Mouse (Mus musculus): ENCODE data around the gene Cnpy3.
"Not testable (repeated sequence)": the region's sequence is repeated elsewhere in the genome, so short reads cannot be mapped to it uniquely, and the experiment has no call there.

The Cnpy3 gene

GRCm38 (mm10) chr17:46751794-46752556 is at the start of gene Cnpy3:
Gene Cnpy3 (minus strand): TSS chr17:46752214.
- H3K4me3 ChIP-seq (replicated peaks; ENCODE audit: low read length), result peak within 1 kb of the TSS; percentile 91
- TF ChIP-seq POU5F1 (IDR thresholded peaks at IDR 0.05; ENCODE audit: borderline replicate concordance, low read length) (no peak), NANOG (IDR thresholded peaks at IDR 0.05; ENCODE audit: borderline replicate concordance, low read length) (no peak), CTCF (conservative IDR thresholded peaks at IDR 0.05; ENCODE audit: low read length) (no peak)
- H3K36me3 ChIP-seq (ENCODE audit: insufficient read depth, low read length), result peaks cover 29% of the 10 kb centered on the region
- peaks cover 55% of the 10 kb centered on the region for H3K4me1 ChIP-seq (replicated peaks; ENCODE audit: low read depth, low read length)
- H3K9me3 ChIP-seq (ENCODE audit: low read length), result no peaks in the 10 kb centered on the region
- 0 out of 2 replicates have a peak, but pooled peaks cover 6% of the 10 kb centered on the region for H3K27me3 ChIP-seq (ENCODE audit: insufficient read depth, low read length)

GRCm38 (mm10) chr17:46801761-46802160 is 49.7 kb upstream of the Cnpy3 start:
- peaks cover 94% of the 10 kb centered on the region for H3K4me1 ChIP-seq (replicated peaks; ENCODE audit: low read depth, low read length)
- no peaks in the 10 kb centered on the region for H3K27me3 ChIP-seq (ENCODE audit: insufficient read depth, low read length)
- TF ChIP-seq POU5F1 (IDR thresholded peaks at IDR 0.05; ENCODE audit: borderline replicate concordance, low read length) (no peak), NANOG (IDR thresholded peaks at IDR 0.05; ENCODE audit: borderline replicate concordance, low read length) (no peak), CTCF (conservative IDR thresholded peaks at IDR 0.05; ENCODE audit: low read length) (no peak)
- peak overlapping the region; percentile 84 for H3K4me3 ChIP-seq (replicated peaks; ENCODE audit: low read length)
- no peaks in the 10 kb centered on the region for H3K9me3 ChIP-seq (ENCODE audit: low read length)
- H3K36me3 ChIP-seq (ENCODE audit: insufficient read depth, low read length), result peaks cover 93% of the 10 kb centered on the region

- no peaks in the 10 kb centered on the region for H3K27me3 ChIP-seq (ENCODE audit: insufficient read depth, low read length)
- H3K4me1 ChIP-seq (replicated peaks; ENCODE audit: low read depth, low read length), result peaks cover 93% of the 10 kb centered on the region
- no peaks in the 10 kb centered on the region for H3K9me3 ChIP-seq (ENCODE audit: low read length)
- peaks cover 74% of the 10 kb centered on the region for H3K36me3 ChIP-seq (ENCODE audit: insufficient read depth, low read length)
- peak overlapping the region; percentile 84 for H3K4me3 ChIP-seq (replicated peaks; ENCODE audit: low read length)
- TF ChIP-seq POU5F1 (IDR thresholded peaks at IDR 0.05; ENCODE audit: borderline replicate concordance, low read length) (no peak), NANOG (IDR thresholded peaks at IDR 0.05; ENCODE audit: borderline replicate concordance, low read length) (no peak; the same call in 1 of the 2 replicates), CTCF (conservative IDR thresholded peaks at IDR 0.05; ENCODE audit: low read length) (no peak)
These were observed 47.7 kb upstream of the Cnpy3 start for GRCm38 (mm10) chr17:46799680-46800079.

GRCm38 (mm10) chr17:46797386-46797785 is 45.4 kb upstream of the Cnpy3 start:
- TF ChIP-seq POU5F1 (IDR thresholded peaks at IDR 0.05; ENCODE audit: borderline replicate concordance, low read length) (no peak), NANOG (IDR thresholded peaks at IDR 0.05; ENCODE audit: borderline replicate concordance, low read length) (no peak), CTCF (conservative IDR thresholded peaks at IDR 0.05; ENCODE audit: low read length) (no peak)
- H3K27me3 ChIP-seq (ENCODE audit: insufficient read depth, low read length), result no peaks in the 10 kb centered on the region
- H3K9me3 ChIP-seq (ENCODE audit: low read length), result no peaks in the 10 kb centered on the region
- peaks cover 52% of the 10 kb centered on the region for H3K36me3 ChIP-seq (ENCODE audit: insufficient read depth, low read length)
- peak overlapping the region; percentile 18 for H3K4me3 ChIP-seq (replicated peaks; ENCODE audit: low read length)
- peaks cover 94% of the 10 kb centered on the region for H3K4me1 ChIP-seq (replicated peaks; ENCODE audit: low read depth, low read length)

GRCm38 (mm10) chr17:46796743-46797142 is 44.7 kb upstream of the Cnpy3 start:
- TF ChIP-seq POU5F1 (IDR thresholded peaks at IDR 0.05; ENCODE audit: borderline replicate concordance, low read length), result no peak
- no peak for TF ChIP-seq CTCF (conservative IDR thresholded peaks at IDR 0.05; ENCODE audit: low read length)
- TF ChIP-seq NANOG (IDR thresholded peaks at IDR 0.05; ENCODE audit: borderline replicate concordance, low read length), result no peak
- Histone ChIP-seq H3K36me3 (ENCODE audit: insufficient read depth, low read length) (peaks cover 46% of the 10 kb centered on the region), H3K4me1 (replicated peaks; ENCODE audit: low read depth, low read length) (peaks cover 93% of the 10 kb centered on the region), H3K4me3 (replicated peaks; ENCODE audit: low read length) (peak overlapping the region; percentile 18; the same call in 1 of the 2 replicates), H3K27me3 (ENCODE audit: insufficient read depth, low read length) (no peaks in the 10 kb centered on the region), H3K9me3 (ENCODE audit: low read length) (no peaks in the 10 kb centered on the region)

- H3K4me1 ChIP-seq (replicated peaks; ENCODE audit: low read depth, low read length), result peaks cover 96% of the 10 kb centered on the region
- H3K27me3 ChIP-seq (ENCODE audit: insufficient read depth, low read length), result no peaks in the 10 kb centered on the region
- H3K36me3 ChIP-seq (ENCODE audit: insufficient read depth, low read length), result peaks cover 12% of the 10 kb centered on the region
- H3K4me3 ChIP-seq (replicated peaks; ENCODE audit: low read length), result peak overlapping the region; percentile 55
- H3K9me3 ChIP-seq (ENCODE audit: low read length), result no peaks in the 10 kb centered on the region
- TF ChIP-seq NANOG (IDR thresholded peaks at IDR 0.05; ENCODE audit: borderline replicate concordance, low read length), result 0 out of 2 replicates have a peak, but pooled peaks have one; percentile 23
- TF ChIP-seq CTCF (conservative IDR thresholded peaks at IDR 0.05; ENCODE audit: low read length), result no peak
These were observed 40.9 kb upstream of the Cnpy3 start for GRCm38 (mm10) chr17:46792963-46793362.

- H3K4me1 ChIP-seq (replicated peaks; ENCODE audit: low read depth, low read length), result peaks cover 68% of the 10 kb centered on the region
- H3K27me3 ChIP-seq (ENCODE audit: insufficient read depth, low read length); H3K36me3 ChIP-seq (ENCODE audit: insufficient read depth, low read length); H3K4me3 ChIP-seq (replicated peaks; ENCODE audit: low read length); H3K9me3 ChIP-seq (ENCODE audit: low read length): not testable (repeated sequence)
- peak; percentile 53; the same call in 1 of the 2 replicates for TF ChIP-seq NANOG (IDR thresholded peaks at IDR 0.05; ENCODE audit: borderline replicate concordance, low read length)
These were observed 36.0 kb upstream of the Cnpy3 start for GRCm38 (mm10) chr17:46787974-46788373.

GRCm38 (mm10) chr17:46786952-46787351 is 34.9 kb upstream of the Cnpy3 start:
- peaks cover 4% of the 10 kb centered on the region; the same call in 1 of the 2 replicates for H3K9me3 ChIP-seq (ENCODE audit: low read length)
- no peak for TF ChIP-seq NANOG (IDR thresholded peaks at IDR 0.05; ENCODE audit: borderline replicate concordance, low read length)
- no peak for TF ChIP-seq POU5F1 (IDR thresholded peaks at IDR 0.05; ENCODE audit: borderline replicate concordance, low read length)
- no peak for TF ChIP-seq CTCF (conservative IDR thresholded peaks at IDR 0.05; ENCODE audit: low read length)
- peaks cover 58% of the 10 kb centered on the region for H3K4me1 ChIP-seq (replicated peaks; ENCODE audit: low read depth, low read length)
- H3K27me3 ChIP-seq (ENCODE audit: insufficient read depth, low read length), result no peaks in the 10 kb centered on the region
- no peak overlapping the region for H3K4me3 ChIP-seq (replicated peaks; ENCODE audit: low read length)
- H3K36me3 ChIP-seq (ENCODE audit: insufficient read depth, low read length), result no peaks in the 10 kb centered on the region

GRCm38 (mm10) chr17:46783222-46783565 is 31.2 kb upstream of the Cnpy3 start:
- Histone ChIP-seq H3K4me3 (replicated peaks; ENCODE audit: low read length) (peak overlapping the region; percentile 93), H3K9me3 (ENCODE audit: low read length) (peaks cover 4% of the 10 kb centered on the region; the same call in 1 of the 2 replicates), H3K36me3 (ENCODE audit: insufficient read depth, low read length) (peaks cover 35% of the 10 kb centered on the region), H3K4me1 (replicated peaks; ENCODE audit: low read depth, low read length) (peaks cover 52% of the 10 kb centered on the region), H3K27me3 (ENCODE audit: insufficient read depth, low read length) (no peaks in the 10 kb centered on the region)
- TF ChIP-seq POU5F1 (IDR thresholded peaks at IDR 0.05; ENCODE audit: borderline replicate concordance, low read length) (no peak), CTCF (conservative IDR thresholded peaks at IDR 0.05; ENCODE audit: low read length) (no peak), NANOG (IDR thresholded peaks at IDR 0.05; ENCODE audit: borderline replicate concordance, low read length) (no peak)

Data from E14TG2a.4 (cell line).